8 mouse cellular contexts compared by ENCODE assay signal in genomic region chr13:102698751-102699323, GRCm38 (mm10). TPM values are rescaled to one million over a fixed set of nuclear protein-coding genes. Genes with fewer than 3 reads are reported as not detected.
DNase-seq lines count a peak whose midpoint lies in the region; ATAC-seq and TF ChIP-seq lines count a peak whose summit lies in the region.

No protein-coding gene starts in this region.

- H3K27me3 ChIP-seq in forebrain, embryonic 14.5 days (replicated peaks; ENCODE audit: control insufficient read depth, insufficient read depth, low read length): no peaks in the 10 kb centered on the region
- H3K27me3 ChIP-seq in lung, embryonic 15.5 days: no peaks in the 10 kb centered on the region

- peak overlapping the region; percentile 1 to 58; a peak in 3 of 4 replicates for H3K4me3 ChIP-seq in ES-E14 (ENCODE audit: insufficient read depth in 1 of 2, low read depth in 1 of 2, low read length in 2 of 2, poor library complexity in 1 of 2, severe bottlenecking in 1 of 2)
- H3K4me3 ChIP-seq in brown adipose tissue, adult 24 weeks (ENCODE audit: insufficient read depth, low read depth, low read length): peak overlapping the region; percentile 0
- peak overlapping the region; percentile 8 for H3K4me3 ChIP-seq in forebrain, embryonic 14.5 days (ENCODE audit: low read depth, low read length)
- peak overlapping the region; percentile 19 for H3K4me3 ChIP-seq in lung, embryonic 15.5 days

- H3K9me3 ChIP-seq in ES-E14 (ENCODE audit: control insufficient read depth, insufficient read depth, low read depth, low read length): no peaks in the 10 kb centered on the region
- no peaks in the 10 kb centered on the region for H3K9me3 ChIP-seq in forebrain, embryonic 14.5 days (replicated peaks; ENCODE audit: control insufficient read depth, low read length)
- H3K9me3 ChIP-seq in lung, embryonic 15.5 days: no peaks in the 10 kb centered on the region

- no peak overlapping the region for H3K27ac ChIP-seq in ES-E14 (ENCODE audit: insufficient read depth, low read depth, low read length, poor library complexity, severe bottlenecking)
- H3K27ac ChIP-seq in brown adipose tissue, adult 24 weeks (replicated peaks; ENCODE audit: low read depth, low read length): no peak overlapping the region
- peak overlapping the region; percentile 86 for H3K27ac ChIP-seq in forebrain, embryonic 14.5 days (ENCODE audit: low read depth, low read length)
- peak overlapping the region; percentile 92 for H3K27ac ChIP-seq in lung, embryonic 15.5 days

- peak; percentile 96 for ATAC-seq in forebrain, embryonic 14.5 days
- ATAC-seq in lung, embryonic 15.5 days (ENCODE audit: borderline replicate concordance, extremely low read depth, low FRiP score, low TSS enrichment): peak; percentile 95

- intact Hi-C loops in heart, postnatal 10 days (cut with DNase I): no loop called here

- peak; percentile 69 for DNase-seq in ES-E14 (ENCODE audit: low read depth, low spot score)
- DNase-seq in forebrain, embryonic 14.5 days (ENCODE audit: low spot score): peak; percentile 95
- peak; percentile 69 to 78 for DNase-seq in heart, postnatal 10 days
- DNase-seq in kidney, postnatal 36 days: peak; percentile 73 to 86
- peak; percentile 63 for DNase-seq in ovary, postnatal 36 days (ENCODE audit: low spot score)
- DNase-seq in yolk sac, embryonic 10.5 days (ENCODE audit: low spot score): no peak

- H3K36me3 ChIP-seq in ES-E14 (ENCODE audit: control insufficient read depth, insufficient read depth, low read length, poor library complexity, severe bottlenecking): no peaks in the 10 kb centered on the region
- no peaks in the 10 kb centered on the region for H3K36me3 ChIP-seq in forebrain, embryonic 14.5 days (ENCODE audit: control insufficient read depth, insufficient read depth, low read length)
- no peaks in the 10 kb centered on the region for H3K36me3 ChIP-seq in lung, embryonic 15.5 days

- in situ Hi-C loops in ES-E14 (cut with MboI; ENCODE audit: low sequenced_read_pairs in 2 of 2, unreplicated experiment in 2 of 2): no loop called here

- peaks cover 0 to 10% of the 10 kb centered on the region in 2 experiments; a peak in 2 of 4 replicates for H3K4me1 ChIP-seq in ES-E14 (ENCODE audit: control insufficient read depth in 2 of 2, insufficient read depth in 2 of 2, low read length in 2 of 2, poor library complexity in 1 of 2)
- H3K4me1 ChIP-seq in brown adipose tissue, adult 24 weeks (ENCODE audit: control insufficient read depth, insufficient read depth, insufficient read length, low read length): no peaks in the 10 kb centered on the region
- peaks cover 6% of the 10 kb centered on the region; the same call in 1 of the 2 replicates for H3K4me1 ChIP-seq in forebrain, embryonic 14.5 days (ENCODE audit: control insufficient read depth, insufficient read depth, low read length)
- H3K4me1 ChIP-seq in lung, embryonic 15.5 days: peaks cover 28% of the 10 kb centered on the region

- H3K4me2 ChIP-seq in forebrain, embryonic 14.5 days (ENCODE audit: low read length): peak overlapping the region; percentile 45
- H3K4me2 ChIP-seq in lung, embryonic 15.5 days: peak overlapping the region; percentile 56

- 10% methylated on average over 14 of the region's 14 CpGs for WGBS in forebrain, embryonic 14.5 days
- WGBS in lung, embryonic 15.5 days: 22% methylated on average over 14 of the region's 14 CpGs

- H3K9ac ChIP-seq in ES-E14 (ENCODE audit: insufficient read depth, low read depth, low read length, poor library complexity, severe bottlenecking): no peak overlapping the region
- peak overlapping the region; percentile 50 for H3K9ac ChIP-seq in forebrain, embryonic 14.5 days (ENCODE audit: low read length)
- H3K9ac ChIP-seq in lung, embryonic 15.5 days: peak overlapping the region; percentile 39; the same call in 1 of the 2 replicates

TF ChIP-seq in ES-E14, 5 proteins besides CTCF, POLR2A, EP300 and RAD21:
- no peak for TF ChIP-seq MAFK (IDR thresholded peaks at IDR 0.05; ENCODE audit: insufficient read depth, low read depth, low read length)
- no peak for TF ChIP-seq ZNF384 (IDR thresholded peaks at IDR 0.05; ENCODE audit: low read depth, low read length)
- TF ChIP-seq CHD2 (IDR thresholded peaks at IDR 0.05; ENCODE audit: low read depth, low read length): no peak
- no peak for TF ChIP-seq HCFC1 (IDR thresholded peaks at IDR 0.05; ENCODE audit: borderline replicate concordance, insufficient read depth, low read length)
- no peak for TF ChIP-seq ZC3H11A (IDR thresholded peaks at IDR 0.05; ENCODE audit: borderline replicate concordance, low read depth, low read length)

RNA-seq across cellular contexts. Expression of gene Cd180, which starts 5.5 kb away (rescaled TPM):
- total RNA-seq in ES-E14 (2012; rRNA removed): 0.13 TPM in 1 of 2 replicates, not detected in the other
- polyA plus RNA-seq in brown adipose tissue, adult 24 weeks (2012; ENCODE audit: insufficient read depth, insufficient read length, missing spikeins): 1.0 and 1.7 TPM in 2 replicates
- polyA plus RNA-seq in forebrain, embryonic 14.5 days (2014; fragmentation: Nextera tagmentation; extraction: Ambion mirVana): 0.66 and 1.8 TPM in 2 replicates
- under 1 TPM; 0.87 to 0.98 TPM for total RNA-seq in heart, postnatal 10 days (2021)
- 0.45 and 0.61 TPM in 2 replicates for polyA plus RNA-seq in lung, embryonic 15.5 days (2015; fragmentation: Nextera tagmentation; extraction: Ambion mirVana)

Comparison
In these comparisons a context has a peak if more than half of its experiments do, and no peak if none do; other contexts are left out.
1. H3K27ac ChIP-seq: peak in forebrain, embryonic 14.5 days (single experiment) and lung, embryonic 15.5 days (single experiment); none in ES-E14 (single experiment) and brown adipose tissue, adult 24 weeks (single experiment).
2. Peak in every context shown above with its lines, with median percentiles within 50 percentile points of each other: H3K4me3 ChIP-seq.